In the genomic region with DNA sequence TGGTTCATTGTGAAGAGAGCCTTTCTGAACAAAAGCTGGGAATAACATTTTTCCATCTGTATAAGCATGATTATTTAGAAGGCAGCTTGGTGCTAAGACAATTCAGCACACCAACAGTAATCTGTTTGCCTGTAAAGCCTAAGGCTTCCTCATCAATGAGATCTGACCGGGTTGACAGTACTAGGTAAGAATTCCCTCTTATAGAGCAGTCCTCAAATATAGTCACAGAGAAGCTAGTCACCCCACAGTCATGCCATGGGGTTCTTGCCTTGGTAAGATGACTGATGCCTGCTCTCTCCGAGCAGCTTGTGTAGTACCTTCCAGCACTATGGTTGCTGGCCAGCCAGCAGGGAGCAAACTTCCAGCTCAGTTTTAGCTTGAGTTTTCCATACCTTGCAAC, we compare ENCODE assay signal across 18 mouse cellular contexts.
"Had no signal": no experiment of that assay in that cellular context is flagged by ENCODE, and none has a peak within 500 bp of the region (broad histone marks: within the 10 kb centered on the region; RNA-seq: fewer than 3 reads in every experiment).

No protein-coding gene starts in this region.

- ATAC-seq: intestine, postnatal 0 days had no signal

- H3K27me3 ChIP-seq: limb, embryonic 12.5 days; limb, embryonic 15.5 days had no signal

- H3K4me3 ChIP-seq: layer of hippocampus, adult 2 months; left cerebral cortex, adult 2 months; limb, embryonic 12.5 days; limb, embryonic 15.5 days had no signal

- H3K9me3 ChIP-seq: limb, embryonic 12.5 days; limb, embryonic 15.5 days had no signal

- H3K9ac ChIP-seq: limb, embryonic 12.5 days; limb, embryonic 15.5 days had no signal

- H3K27ac ChIP-seq: kidney, postnatal 0 days; layer of hippocampus, adult 2 months; left cerebral cortex, adult 2 months; limb, embryonic 12.5 days; limb, embryonic 15.5 days; stomach, postnatal 0 days had no signal

- H3K4me2 ChIP-seq: limb, embryonic 12.5 days; limb, embryonic 15.5 days; midbrain, embryonic 11.5 days had no signal

- H3K36me3 ChIP-seq: limb, embryonic 12.5 days; limb, embryonic 15.5 days had no signal

- DNase-seq: kidney, adult 2 months; kidney, postnatal 25 days; layer of hippocampus, postnatal 36 days; left cerebral cortex, postnatal 4 days; lung, adult 2 months; lung, postnatal 14 days; lung, postnatal 4 days; midbrain, embryonic 14.5 days; thymus, adult 2 months; thymus, postnatal 25 days had no signal

- H3K4me1 ChIP-seq: limb, embryonic 12.5 days; limb, embryonic 15.5 days had no signal
